Mouse (Mus musculus) spleen, postnatal 36 days (tissue): ENCODE measurements around the gene Nap1l1.
"Not testable (repeated sequence)": the region's sequence is repeated elsewhere in the genome, so short reads cannot be mapped to it uniquely, and the experiment has no call there.

Experiments
- DNase-seq, 2 experiments: peaks; one replicate each; pipeline ENCODE4 v3.0.0; 2022; ENCODE audit warnings: low spot score in 2 of 2, mixed read lengths in 1 of 2

Gene Nap1l1

GRCm38 (mm10) chr10:111479599-111479998 lies 6.6 kb downstream of the Nap1l1 start:
- DNase-seq = no peak

GRCm38 (mm10) chr10:111482654-111483053 lies 9.6 kb downstream of the Nap1l1 start:
- DNase-seq = no peak

- DNase-seq = no peak
Measured at GRCm38 (mm10) chr10:111484079-111484478, 11.1 kb downstream of the Nap1l1 start.

- no peak for DNase-seq
Measured at GRCm38 (mm10) chr10:111488793-111489192, 15.8 kb downstream of the Nap1l1 start.

GRCm38 (mm10) chr10:111490079-111490478 lies 17.1 kb downstream of the Nap1l1 start:
- not testable (repeated sequence) for DNase-seq

DNA sequence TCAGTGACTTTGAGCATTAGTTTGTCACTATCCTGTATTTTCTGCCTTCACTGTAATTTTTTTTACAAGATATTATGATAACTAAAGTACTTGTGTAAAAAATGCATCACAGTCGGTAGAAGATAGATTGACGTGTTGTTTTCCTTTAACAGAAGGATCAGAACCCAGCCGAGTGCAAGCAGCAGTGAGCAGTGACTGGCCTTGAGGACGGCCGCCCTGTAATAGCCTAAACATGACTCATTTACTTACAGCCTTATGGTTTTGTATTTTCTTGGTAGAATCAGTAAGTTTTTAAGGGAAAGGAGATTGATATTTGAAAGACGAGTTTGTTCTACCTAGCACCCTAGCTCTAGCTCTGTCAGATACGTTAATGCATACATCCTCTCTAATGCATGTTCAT lies 22.9 kb downstream of the Nap1l1 start:
- no peak for DNase-seq

DNA sequence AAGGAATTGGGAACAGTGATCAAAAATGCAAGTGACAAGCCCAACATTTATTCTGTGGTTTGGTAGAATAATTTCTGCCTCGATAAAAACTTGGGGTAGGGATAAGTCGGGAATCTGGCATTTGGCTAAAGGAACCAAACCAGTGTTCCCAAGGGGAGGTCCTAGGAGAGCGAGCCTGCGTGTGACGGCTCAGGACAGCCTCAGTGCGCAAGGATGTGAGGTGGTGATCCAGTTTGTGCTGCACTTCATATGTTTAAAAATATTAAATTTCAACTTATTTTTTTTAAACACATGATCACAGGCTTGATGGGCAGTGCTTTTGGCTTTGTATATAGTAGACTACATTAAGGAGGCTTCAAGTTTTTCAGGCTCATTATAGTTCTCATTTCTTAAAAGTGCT lies 26.9 kb downstream of the Nap1l1 start:
- DNase-seq = no peak

- peak; percentile 60 to 66 for DNase-seq
Measured at GRCm38 (mm10) chr10:111503071-111503470, 30.0 kb downstream of the Nap1l1 start.

- DNase-seq = no peak
Measured at GRCm38 (mm10) chr10:111503716-111504115, 30.7 kb downstream of the Nap1l1 start.

GRCm38 (mm10) chr10:111504606-111505005 lies 31.6 kb downstream of the Nap1l1 start:
- DNase-seq = no peak

DNA sequence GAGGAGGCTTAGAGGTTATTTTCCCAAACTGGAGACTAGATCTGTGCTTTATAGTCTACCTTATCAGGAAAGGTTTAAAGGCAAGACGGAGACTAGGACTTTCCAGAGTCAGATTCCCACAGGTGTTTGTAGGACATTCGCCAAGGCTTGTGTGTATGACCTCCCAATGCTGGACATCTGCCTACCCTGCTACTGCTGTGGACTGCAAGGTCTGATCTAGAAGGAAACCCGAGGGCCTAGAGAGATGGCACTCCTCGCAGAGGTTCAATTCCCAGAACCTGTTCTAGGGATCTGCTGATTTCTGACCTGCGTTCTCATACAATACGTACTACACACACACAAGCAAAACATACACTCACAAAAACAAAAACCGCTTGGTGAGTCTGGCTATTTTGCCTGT lies 32.4 kb downstream of the Nap1l1 start:
- no peak for DNase-seq

DNA sequence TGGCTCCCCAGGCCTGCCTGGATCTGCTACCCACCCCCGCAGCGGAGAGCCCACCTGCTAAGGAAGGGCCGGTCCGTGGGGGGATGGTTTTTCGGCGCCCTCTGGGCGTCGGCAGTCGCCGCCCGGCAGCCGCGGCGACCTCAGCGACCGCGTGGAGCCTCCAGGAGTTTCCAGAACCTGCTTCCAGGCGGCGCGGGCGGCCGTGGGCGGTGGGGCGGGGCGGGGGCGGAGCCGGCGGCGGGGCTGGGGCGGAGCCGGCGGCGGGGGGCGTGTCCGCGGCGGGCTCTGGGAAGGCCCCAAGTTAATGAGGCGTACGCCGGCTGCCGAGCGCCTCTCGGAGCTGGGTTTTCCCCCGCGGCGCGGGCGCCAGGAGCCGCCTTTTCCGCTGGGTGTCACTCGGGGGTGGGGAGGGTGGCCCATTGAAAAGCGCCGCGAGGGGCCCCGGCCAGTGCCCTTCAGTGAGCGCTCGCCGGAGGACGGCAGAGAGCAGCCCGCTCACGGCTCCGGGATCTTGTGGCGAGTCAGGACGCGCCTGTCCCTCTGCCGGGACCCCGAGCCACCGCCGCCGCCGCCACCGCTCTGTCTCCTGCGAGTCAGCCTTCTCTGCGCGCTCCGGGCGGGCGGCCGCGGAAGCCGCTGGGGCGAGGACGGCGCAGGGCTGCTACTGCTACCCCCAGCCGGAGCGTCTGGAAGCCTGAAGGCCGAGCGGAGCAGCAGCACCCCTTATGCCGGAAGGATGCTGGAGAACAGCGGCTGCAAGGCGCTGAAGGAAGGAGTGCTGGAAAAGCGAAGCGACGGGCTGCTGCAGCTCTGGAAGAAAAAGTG lies 33.3 kb downstream of the Nap1l1 start, which contains the start of gene Phlda1:
Gene Phlda1 (plus strand): TSS at position 186 of the 825 bp plus-strand sequence.
- peak; percentile 94 to 95 for DNase-seq

DNA sequence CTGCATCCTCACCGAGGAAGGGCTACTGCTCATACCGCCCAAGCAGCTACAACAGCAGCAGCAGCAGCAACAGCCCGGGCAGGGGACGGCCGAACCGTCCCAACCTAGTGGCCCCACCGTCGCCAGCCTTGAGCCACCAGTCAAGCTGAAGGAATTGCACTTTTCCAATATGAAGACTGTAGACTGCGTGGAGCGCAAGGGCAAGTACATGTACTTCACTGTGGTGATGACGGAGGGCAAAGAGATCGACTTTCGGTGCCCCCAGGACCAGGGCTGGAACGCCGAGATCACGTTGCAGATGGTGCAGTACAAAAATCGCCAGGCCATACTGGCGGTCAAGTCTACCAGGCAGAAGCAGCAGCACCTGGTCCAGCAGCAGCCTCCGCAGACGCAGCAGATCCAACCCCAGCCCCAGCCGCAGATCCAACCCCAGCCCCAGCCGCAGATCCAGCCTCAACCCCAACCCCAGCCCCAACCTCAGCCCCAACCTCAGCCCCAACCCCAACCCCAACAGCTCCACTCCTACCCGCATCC lies 34.0 kb downstream of the Nap1l1 start:
- peak in 1 of 2 experiments; percentile 11 for DNase-seq

DNA sequence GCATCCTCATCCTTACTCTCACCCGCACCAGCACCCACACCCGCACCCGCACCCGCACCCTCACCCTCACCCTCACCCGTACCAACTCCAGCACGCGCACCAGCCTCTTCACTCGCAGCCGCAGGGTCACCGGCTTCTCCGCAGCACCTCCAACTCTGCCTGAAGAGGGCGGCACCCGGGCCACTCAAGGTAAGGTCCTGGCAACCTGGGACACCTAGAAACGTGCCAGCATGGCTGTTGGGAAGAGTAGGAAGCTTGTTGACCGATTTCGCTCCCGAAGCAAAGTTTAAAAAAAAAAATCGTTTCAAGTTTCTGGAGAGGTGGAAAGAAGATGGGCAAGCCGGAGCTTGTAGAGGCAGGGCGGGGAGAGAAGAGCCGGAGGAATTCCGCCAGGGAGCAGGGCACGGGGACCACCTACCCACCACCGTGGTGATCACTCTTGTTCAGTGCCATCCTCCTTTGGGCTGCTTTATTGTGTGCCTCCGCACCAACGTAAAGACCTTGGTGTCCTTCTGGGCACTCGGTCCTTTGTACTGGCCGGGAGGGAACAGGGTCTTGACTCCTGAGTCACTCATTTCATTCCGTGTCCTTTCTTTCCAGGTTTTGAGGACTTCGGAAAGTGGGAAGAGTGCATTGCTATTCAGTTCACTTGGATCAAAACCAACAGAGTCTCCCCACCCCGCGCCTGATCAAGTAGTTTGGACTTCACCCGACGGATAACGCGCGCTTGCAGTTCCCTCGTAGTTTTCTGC lies 34.6 kb downstream of the Nap1l1 start:
- peak; percentile 66 to 68 for DNase-seq

- DNase-seq = peak in 1 of 2 experiments; percentile 7
Measured at GRCm38 (mm10) chr10:111508324-111509080, 35.5 kb downstream of the Nap1l1 start.

GRCm38 (mm10) chr10:111509103-111509784 lies 36.2 kb downstream of the Nap1l1 start:
- no peak for DNase-seq

DNA sequence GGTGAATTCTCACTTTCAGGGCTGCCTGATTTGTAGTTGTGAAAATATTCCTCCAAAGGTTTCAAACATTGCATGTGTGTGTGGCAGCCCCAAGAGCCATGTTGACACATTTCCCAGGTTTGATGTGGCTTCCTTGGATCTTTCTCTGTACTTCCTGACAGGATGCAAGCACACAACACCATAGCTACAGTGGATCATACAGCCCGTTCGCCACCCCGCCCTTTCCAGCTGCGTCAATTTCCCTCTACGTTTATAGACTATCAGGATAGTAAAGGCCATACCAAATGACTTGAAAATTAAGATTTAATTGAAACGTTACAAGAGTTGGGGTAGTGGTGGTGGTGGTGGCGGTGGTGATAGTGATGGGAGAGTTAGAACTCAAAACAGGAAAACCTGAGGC lies 37.0 kb downstream of the Nap1l1 start:
- DNase-seq = no peak

GRCm38 (mm10) chr10:111510798-111511197 lies 37.8 kb downstream of the Nap1l1 start:
- no peak for DNase-seq

- DNase-seq = no peak
Measured at GRCm38 (mm10) chr10:111512036-111512568, 39.1 kb downstream of the Nap1l1 start.

DNA sequence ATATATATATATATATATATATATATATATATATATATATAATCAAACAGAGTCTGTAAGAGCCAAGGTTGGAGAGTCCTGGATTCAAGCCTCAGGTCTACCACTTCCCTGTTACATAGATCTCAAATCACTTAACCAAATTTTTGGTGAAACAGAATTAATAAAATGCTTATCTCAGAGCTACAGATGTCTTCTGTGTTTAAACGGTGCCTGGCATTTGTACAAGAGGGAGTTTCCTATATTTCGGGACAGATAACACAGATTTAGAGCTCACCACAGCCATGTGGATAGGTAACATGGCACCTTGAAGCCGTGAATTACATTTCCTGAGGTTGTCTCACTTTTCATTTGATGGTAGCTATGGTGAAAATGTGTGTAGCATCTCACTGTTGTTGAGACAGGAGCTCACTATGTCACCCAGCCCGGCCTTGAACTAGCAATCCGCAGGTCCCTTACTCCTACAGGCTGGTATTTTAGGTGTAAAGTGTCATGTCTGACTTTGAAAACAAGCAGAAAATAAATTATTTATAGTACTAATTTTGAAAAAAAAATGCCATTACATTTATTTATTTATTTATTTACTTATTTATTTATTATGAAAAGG lies 41.4 kb downstream of the Nap1l1 start:
- DNase-seq = no peak
